Mouse (Mus musculus) spleen, postnatal 10 days (tissue): ENCODE measurements at regions not wholly inside any gene's neighbourhood (a gene's known extent, or its start where the extent isn't known, plus 50 kb on each side); places are given as distances from the start of the nearest gene placed in this dataset.

Experiments used
- DNase-seq, 2 experiments: peaks; one replicate each; pipeline ENCODE4 v3.0.0; 2021 to 2022; ENCODE audit warnings: low spot score in 2 of 2

GRCm38 (mm10) chr6:143482868-143483267 lies 315.8 kb downstream of the Etnk1 start:
- DNase-seq = no peak

GRCm38 (mm10) chr6:143484941-143485340 lies 317.9 kb downstream of the Etnk1 start:
- no peak for DNase-seq

GRCm38 (mm10) chr6:143487003-143487402 lies 320.0 kb downstream of the Etnk1 start:
- DNase-seq = no peak

GRCm38 (mm10) chr6:143490019-143490418 lies 323.0 kb downstream of the Etnk1 start:
- no peak for DNase-seq

GRCm38 (mm10) chr6:143491380-143491779 lies 324.4 kb downstream of the Etnk1 start:
- DNase-seq = no peak

GRCm38 (mm10) chr6:143493543-143493942 lies 326.5 kb downstream of the Etnk1 start:
- DNase-seq = no peak

DNA sequence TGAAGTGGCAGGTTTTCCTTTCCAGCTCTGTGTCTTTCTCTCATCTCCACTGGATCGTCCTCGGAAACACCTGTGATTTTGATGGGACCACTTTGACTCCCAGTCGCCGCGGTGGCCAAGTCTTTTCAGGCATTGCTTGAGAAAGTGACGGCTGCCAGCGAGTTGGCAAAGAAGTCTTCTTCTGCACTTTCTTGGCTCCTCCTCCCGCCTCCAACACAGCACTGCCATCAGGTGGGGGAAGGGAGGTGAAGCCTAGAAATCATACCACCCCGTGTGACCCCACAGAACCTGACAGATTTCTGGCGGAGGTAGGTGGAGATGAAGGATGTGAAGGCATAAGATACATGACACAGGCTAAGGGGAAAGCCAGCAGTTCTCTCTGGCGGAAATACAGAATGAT lies 327.3 kb downstream of the Etnk1 start:
- no peak for DNase-seq

DNA sequence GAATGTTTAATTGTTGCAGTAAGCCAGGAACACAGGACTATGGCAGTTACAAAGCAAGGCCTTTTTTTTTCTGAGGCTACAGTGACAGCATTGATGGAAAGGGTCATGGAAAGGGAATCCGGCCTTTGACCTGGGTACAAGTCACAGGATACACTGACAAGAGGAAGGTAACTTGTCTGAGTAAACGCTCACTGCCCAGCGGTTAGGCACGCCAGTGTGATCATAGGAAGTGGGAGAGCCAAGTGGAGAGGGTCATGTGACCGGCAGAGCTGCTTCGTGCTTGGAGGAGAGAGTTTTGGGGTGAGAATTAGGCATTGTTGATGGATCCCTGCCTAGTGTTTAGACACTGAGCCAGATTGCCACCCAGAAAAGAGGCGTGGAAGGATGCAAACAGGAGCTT lies 327.9 kb downstream of the Etnk1 start:
- DNase-seq = no peak

GRCm38 (mm10) chr6:143498764-143499163 lies 331.7 kb downstream of the Etnk1 start:
- DNase-seq = no peak

GRCm38 (mm10) chr6:143499259-143500043 lies 332.4 kb downstream of the Etnk1 start:
- DNase-seq = no peak

GRCm38 (mm10) chr6:143502803-143503202 lies 335.8 kb downstream of the Etnk1 start:
- no peak for DNase-seq

- DNase-seq = no peak
Observed at GRCm38 (mm10) chr6:143503953-143504352, 336.9 kb downstream of the Etnk1 start.

DNA sequence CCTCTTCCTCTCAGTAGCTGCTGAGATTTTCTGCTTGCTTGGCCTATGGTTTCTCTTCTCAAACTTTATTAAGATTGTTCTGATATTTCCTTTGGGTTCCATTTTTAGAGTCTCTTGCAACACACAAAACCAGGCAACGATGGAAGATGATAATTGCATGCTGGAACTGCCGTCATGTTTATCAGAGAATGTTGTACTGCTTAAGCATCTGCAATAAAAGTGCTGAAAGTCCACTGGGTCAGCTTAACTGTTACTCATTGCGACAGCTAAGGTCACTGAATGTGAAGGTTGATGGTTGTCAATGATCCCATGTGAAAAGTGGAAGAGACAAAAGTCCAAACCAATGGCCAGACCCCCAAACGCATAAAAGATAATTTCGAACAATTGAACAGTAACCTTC lies 346.4 kb downstream of the Etnk1 start:
- no peak for DNase-seq

- no peak for DNase-seq
Observed at GRCm38 (mm10) chr6:143515137-143515536, 348.1 kb downstream of the Etnk1 start.

DNA sequence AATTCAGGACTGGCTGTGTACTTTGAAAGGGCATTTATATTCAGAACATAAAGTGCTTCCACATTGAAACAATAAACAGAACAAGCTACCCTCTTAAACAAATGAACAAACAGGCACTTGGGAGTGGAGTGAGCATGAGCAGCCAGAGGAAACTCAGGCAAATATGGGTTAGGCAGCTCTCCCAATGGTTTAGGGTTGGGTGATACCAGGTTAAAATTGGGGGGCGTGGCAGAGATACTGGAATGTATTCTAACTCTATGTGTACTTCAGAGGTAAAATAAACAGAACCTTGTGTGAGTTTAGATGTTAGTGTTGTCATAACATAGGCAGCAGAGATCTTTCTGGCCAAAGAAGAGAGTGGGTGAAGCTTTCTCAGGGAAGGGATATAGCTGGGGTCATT lies 349.7 kb downstream of the Etnk1 start:
- no peak for DNase-seq

GRCm38 (mm10) chr6:143518476-143518875 lies 351.5 kb downstream of the Etnk1 start:
- DNase-seq = no peak

DNA sequence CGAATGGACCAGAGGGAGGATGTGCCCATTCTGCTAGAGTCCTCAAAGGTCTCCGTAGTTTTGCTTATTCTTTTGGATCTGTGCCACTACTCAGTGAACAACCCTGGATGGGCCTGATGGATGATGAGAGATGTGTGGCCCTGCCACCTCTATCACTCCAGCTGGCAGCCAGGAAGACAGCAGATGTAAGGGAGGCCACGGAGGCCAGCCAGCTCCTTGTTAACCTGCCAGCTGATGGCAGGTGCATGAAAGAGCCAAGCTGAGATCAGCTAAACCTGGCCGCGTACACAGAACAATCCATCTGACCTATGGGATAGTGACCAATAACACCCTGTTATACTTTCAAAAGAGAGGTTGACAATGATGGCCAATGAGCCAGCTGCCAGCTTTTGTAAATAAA lies 352.6 kb downstream of the Etnk1 start:
- no peak for DNase-seq

DNA sequence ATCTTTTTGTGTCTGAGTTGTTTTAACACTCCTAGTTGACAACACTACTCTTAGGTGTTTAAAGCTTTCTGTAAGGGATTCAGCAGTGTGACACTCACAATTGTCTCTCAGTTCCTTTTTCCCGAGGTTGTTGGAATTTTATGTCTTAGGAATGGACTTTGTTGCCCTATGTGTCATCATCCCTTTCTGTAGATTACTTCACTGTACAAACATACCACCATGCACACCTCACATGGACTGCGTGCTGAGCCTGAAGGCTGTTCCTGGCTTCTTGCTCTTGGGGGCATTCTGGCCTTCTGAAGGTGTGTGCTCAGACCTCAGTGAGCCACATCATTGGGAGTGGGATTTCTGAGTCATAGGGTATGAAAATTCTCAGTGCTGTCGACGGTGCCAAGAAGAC lies 358.1 kb downstream of the Etnk1 start:
- no peak for DNase-seq

- no peak for DNase-seq
Observed at GRCm38 (mm10) chr6:143528898-143529297, 361.9 kb downstream of the Etnk1 start.

GRCm38 (mm10) chr6:143530372-143531224 lies 363.6 kb downstream of the Etnk1 start:
- DNase-seq = no peak

GRCm38 (mm10) chr6:143531477-143531876 lies 364.5 kb downstream of the Etnk1 start:
- DNase-seq = no peak

- DNase-seq = no peak
Observed at GRCm38 (mm10) chr6:143532380-143532779, 365.4 kb downstream of the Etnk1 start.

DNA sequence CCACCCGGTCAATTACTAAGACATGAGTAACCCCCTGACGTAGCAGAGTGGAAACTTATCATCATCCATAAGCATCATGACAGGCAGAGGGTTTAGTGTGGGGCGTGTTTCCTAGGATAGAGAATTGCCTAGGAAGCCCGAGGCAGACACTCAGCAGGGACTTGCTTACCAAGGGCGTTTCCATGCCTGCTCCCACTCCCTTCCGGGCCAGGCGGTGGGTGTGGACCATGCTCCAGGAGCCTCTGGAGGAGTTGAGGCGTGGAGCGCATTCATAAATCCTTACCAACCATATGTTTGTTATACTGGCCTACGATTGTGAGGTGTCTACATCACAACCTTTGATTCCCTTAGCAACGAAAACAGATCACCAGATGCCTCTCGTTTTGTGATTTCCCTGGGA lies 368.2 kb downstream of the Etnk1 start:
- no peak for DNase-seq
